Mouse (Mus musculus) bone marrow, adult 2 months (tissue): Measurements from ENCODE around the gene Crygf. TPM values are rescaled to one million over a fixed set of nuclear protein-coding genes. Genes with fewer than 3 reads are reported as not detected.
"Not testable (repeated sequence)": the region's sequence is repeated elsewhere in the genome, so short reads cannot be mapped to it uniquely, and the experiment has no call there.

Experiments
- H3K27ac ChIP-seq: fragments of 200-500 bp; 2 replicates; pipeline ENCODE4 v1.5.1; 2012; ENCODE audit warnings: low read depth, mild to moderate bottlenecking, control low read depth, inconsistent platforms, low read length; ENCODE audit not compliant: control insufficient read depth, poor library complexity, insufficient read depth
- H3K4me1 ChIP-seq: fragments of 200-500 bp; 2 replicates; pipeline ENCODE4 v1.6.1; 2011; ENCODE audit warnings: low read length; ENCODE audit not compliant: control insufficient read depth, insufficient read depth
- H3K4me3 ChIP-seq: fragments of 200-500 bp; replicated peaks from 2 replicates; pipeline ENCODE3; 2011; ENCODE audit warnings: mild to moderate bottlenecking, low read depth, low read length, control low read depth; ENCODE audit not compliant: control insufficient read depth
- CTCF ChIP-seq: fragments of 200-500 bp; IDR thresholded peaks from 2 replicates; pipeline ENCODE4 v1.5.1; 2011; ENCODE audit warnings: low read length, control low read depth; ENCODE audit not compliant: control insufficient read depth, insufficient read depth
- POLR2A ChIP-seq: fragments of 200-500 bp; IDR thresholded peaks from 2 replicates; pipeline ENCODE4 v1.6.1; 2011; ENCODE audit warnings: low read depth, mild to moderate bottlenecking, control low read depth, low read length, borderline replicate concordance; ENCODE audit not compliant: control insufficient read depth
- WGBS: fragments of 180-500 bp; shearing (Covaris S2); methylation state at CpG from one replicate; pipeline ENCODE4 v1.1.7; 2018; 5-methylcytosine and 5-hydroxymethylcytosine counted together
- polyA plus RNA-seq: library from polyadenylated mRNA; stranded (reverse); fragments of >200 nt; gene quantifications from 2 replicates; pipeline ENCODE4 v1.2.4, GENCODE M21; 2011; ENCODE audit warnings: low replicate concordance; ENCODE audit not compliant: missing spikeins, insufficient read depth, insufficient read length

Gene Crygf
- polyA plus RNA-seq = not detected in 2 replicates

DNA sequence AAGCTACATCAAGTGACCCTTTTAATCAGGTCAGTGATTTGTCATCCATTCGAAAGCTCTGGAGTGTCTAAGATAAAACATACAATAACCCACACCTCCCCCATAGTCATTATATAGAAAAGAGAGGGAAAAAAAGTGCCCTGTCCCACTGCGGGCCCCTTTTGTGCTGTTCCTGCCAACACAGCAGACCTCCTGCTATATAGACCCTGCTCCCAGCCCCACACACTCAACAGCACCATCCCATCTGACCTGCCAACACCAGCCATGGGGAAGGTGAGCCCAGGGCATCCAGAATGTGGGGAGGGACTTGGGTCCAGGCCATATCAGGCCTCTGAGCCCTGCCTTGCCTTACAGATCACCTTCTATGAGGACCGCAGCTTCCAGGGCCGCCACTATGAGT lies at the start of gene Crygf:
TSS of gene Crygf (plus strand) at position 227 of the 400 bp plus-strand sequence.
- H3K4me3 ChIP-seq = no peak within 1 kb of the TSS
- WGBS = 69% methylated on average over 4 of the region's 4 CpGs
- no peaks in the 10 kb centered on the region for H3K4me1 ChIP-seq
- TF ChIP-seq POLR2A (no peak), CTCF (no peak)
- no peak within 1 kb of the TSS for H3K27ac ChIP-seq

DNA sequence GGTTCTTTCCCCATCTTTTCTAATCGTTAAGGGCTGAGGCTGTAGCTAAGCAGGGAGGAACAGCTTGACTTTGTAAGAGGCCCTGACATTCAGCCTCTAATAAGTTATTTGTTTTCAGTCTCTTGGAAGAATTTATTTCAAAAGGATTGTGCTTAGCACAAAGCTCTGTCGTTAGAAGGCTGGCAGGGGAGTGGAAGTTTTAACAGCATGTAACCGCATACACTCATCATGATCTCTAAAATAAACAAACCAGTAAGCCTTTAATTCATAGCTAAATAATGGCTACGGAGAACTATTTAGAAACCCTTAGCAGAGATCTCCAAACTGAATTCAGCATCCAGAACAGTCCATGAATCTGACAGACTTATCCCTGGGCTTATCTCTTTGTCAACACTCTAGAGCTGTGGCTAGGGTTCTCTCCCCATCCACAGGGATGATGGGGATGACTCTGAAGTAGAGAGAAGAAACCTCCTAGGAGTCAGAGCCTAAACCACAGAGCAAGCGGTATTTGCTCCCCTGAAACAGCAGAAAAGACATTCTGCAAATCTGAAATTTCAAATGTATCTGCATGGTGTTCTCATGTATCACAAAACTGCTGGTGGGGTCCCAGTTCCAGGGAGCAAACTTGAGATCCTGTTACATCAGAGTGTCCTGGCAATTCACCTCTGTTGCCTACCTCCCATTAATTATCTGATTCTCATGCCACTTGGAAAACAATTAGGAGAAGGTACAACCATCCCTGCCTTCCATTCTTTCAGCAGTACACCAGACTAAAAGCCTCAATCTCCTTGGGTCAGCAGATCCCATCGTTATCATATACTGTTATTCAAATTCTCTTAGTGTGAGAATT lies 734 bp upstream of the Crygf start:
- TF ChIP-seq POLR2A (no peak), CTCF (no peak)
- H3K27ac ChIP-seq = no peak overlapping the region
- WGBS = 64% methylated on average over 6 of the region's 6 CpGs
- no peaks in the 10 kb centered on the region for H3K4me1 ChIP-seq
- H3K4me3 ChIP-seq = no peak overlapping the region

DNA sequence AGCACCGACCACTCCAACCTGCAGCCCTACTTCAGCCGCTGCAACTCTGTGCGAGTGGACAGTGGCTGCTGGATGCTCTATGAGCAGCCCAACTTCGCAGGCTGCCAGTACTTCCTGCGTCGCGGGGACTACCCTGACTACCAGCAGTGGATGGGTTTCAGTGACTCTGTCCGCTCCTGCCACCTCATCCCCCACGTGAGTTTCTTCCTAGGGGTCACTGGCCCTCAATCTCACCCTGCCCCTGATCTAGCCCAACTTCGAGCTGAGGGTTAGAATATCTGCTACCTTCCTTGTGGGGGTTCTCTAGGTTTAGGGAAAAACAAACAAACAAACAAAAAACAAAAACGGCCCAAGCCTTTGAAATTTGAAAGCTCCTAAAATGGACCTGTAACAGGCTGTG lies 376 bp downstream of the Crygf start:
- WGBS = 70% methylated on average over 11 of the region's 11 CpGs
- not testable (repeated sequence) for H3K27ac ChIP-seq, H3K4me3 ChIP-seq, H3K4me1 ChIP-seq

DNA sequence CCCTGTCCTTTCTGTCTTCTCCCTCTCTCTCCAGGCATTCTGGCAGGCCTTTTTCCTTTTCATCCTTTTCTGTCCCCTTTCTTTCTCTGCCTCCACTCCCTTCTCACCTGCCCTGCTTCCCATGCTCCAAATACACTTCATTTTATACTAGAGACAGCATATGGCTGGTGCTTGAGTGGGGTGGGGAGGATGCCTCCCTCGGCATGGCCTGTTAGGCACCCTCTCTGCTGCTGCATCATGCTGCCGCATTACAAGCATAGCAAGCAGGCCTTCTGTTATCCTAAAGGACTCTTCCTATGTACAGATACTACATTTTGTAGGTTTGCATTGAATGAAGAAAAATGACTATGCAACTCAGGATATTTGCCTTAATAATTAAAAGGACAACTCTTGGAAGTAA lies 3.7 kb downstream of the Crygf start:
- no peak overlapping the region for H3K4me3 ChIP-seq
- no peak overlapping the region for H3K27ac ChIP-seq
- 76% methylated on average over 2 of the region's 2 CpGs for WGBS
- H3K4me1 ChIP-seq = no peaks in the 10 kb centered on the region
- TF ChIP-seq POLR2A = no peak
- TF ChIP-seq CTCF = no peak

DNA sequence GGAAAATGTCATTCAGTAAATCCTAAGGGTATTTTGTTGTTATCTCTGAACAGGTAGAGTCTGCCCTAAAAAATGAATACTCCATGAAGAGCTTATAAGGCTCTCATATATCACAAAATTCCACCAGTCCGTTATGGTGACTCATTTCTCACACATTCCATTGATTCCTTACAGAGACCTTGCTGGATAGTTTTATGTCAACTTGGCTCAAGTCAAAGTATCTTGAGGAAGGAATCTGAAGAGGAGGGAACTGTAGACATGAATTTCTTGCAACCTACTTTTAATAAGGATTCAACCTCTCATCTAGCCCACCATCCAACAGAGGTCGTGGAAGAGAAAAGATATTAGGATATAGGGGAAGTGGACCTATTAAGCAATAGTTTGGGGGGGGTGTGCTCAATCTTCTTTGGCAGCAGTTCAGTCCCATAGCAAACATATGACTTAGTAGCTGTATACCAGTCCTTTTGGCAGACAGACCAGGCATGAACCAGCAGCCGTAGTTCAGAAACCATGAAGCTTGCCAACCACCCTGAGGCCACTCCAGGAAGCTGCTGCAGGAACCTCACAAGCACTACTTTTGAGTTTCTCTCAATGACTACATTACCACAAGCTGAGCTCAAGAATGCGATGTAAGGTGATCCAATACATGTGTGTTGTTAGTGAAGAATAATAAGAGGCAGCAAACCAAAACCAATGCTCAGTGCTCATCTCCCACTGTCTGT lies 5.9 kb downstream of the Crygf start:
- WGBS = 77% methylated on average over 4 of the region's 4 CpGs
- H3K27ac ChIP-seq = no peak overlapping the region
- TF ChIP-seq POLR2A (no peak), CTCF (no peak)
- no peak overlapping the region for H3K4me3 ChIP-seq
- H3K4me1 ChIP-seq = no peaks in the 10 kb centered on the region

Other genes with a start within 250 kb of the Crygf start
- gene Map2, start 248.8 kb downstream of the Crygf start, polyA plus RNA-seq = 3.5 TPM in 1 of 2 replicates, not detected in the other